Mouse (Mus musculus): ENCODE measurements around the gene Eya2.
A peak's percentile ranks its signal among the peaks of the same experiment; 100 is the strongest.
"Not testable (repeated sequence)": the region's sequence is repeated elsewhere in the genome, so short reads cannot be mapped to it uniquely, and the experiment has no call there.

Gene Eya2

DNA sequence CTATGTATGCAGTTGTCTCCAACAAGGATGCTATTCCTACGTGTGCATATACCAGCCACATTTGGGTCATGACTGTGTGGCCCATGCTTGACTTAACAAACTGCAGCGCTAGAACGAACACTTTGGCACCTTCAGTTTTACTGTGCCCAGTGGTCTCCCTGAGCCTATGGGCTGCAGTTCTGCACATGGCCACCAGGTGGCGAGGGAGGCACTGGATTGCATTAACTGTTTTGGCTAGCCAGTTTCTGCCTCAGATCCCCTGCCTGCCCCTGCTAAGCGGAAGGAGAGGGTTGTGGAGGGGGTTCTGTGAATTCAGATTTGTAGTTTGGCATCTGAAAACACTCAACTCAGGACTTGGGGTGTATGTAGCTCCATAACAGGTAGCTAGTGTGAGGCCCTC, 187.5 kb downstream of the Eya2 start:
- DNase-seq = peak; percentile 94 to 96

DNA sequence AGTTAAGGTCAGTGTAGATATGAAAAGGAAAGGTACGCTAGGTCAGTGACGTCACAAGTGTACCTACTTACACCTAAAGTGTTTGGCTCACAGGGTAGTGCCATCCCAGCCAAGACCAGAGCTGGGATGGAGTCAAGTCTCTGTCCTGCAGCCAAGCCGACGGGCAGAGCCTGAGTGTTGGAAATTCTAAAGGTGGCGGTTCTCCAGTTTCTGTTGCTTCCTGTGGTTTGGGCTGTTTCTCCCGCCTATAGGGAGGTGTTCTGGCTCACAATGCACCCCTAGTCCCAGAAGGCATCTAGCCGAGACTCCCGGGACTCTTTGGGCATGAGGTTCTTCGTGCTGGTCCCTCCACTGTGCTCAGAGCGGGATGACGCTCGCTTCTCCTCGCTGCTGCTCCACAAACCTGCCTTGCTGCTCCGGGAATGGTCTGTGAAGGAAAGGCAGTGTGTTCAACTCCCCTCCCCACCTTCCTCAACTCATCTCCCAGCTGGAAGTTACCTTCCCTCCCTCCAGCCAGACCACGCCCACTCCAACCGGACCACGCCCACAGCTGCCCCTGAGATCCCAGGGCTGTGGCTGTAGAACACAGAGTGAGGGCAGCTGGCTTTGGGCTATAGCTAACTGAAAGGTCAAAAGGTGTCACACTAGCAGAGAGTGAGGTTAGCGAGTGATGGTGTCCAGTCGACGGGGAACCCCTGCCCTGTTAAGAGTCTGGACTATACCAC, 190.6 kb downstream of the Eya2 start:
- peak; percentile 68 to 72 for DNase-seq

DNA sequence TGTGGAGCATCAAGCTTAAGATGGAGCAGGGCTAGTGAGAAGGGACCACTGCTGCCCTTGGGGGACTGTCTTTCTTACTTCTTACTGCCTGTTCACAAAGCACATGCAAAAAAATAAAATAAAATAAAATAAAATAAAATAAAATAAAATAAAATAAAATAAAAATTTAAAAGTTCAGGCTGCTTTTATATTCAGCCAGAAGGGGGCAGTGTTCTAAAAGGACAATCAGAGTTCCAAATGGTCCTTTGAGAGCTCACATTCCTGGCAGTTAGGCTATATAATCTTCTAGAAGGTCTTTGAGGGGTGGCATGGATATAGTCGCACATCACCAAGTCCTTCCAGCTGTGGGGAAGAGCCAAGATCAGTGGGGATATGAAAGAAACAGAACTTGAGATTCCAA, 191.6 kb downstream of the Eya2 start:
- peak in 1 of 2 experiments; percentile 48 for DNase-seq

GRCm38 (mm10) chr2:165788005-165788404, 193.2 kb downstream of the Eya2 start:
- peak; percentile 98 to 99 for DNase-seq

DNA sequence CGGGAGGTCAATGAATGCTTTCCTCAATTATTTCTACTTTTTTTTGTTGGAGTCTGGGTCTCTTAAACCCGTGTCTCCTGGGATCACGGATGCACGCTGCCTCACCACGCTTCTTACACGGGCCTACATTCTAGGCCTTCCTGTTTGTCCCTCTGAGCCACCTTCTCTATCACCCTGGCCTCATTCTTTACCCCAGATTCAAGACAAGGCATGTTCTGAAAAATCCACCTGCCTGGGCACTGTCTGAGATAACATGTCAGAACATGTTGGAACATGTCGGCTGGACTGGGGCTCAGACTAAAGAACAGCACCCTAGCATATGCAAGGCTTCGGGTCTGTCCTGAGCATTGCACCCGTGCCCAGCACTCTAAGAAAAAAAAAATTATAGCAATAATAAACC, 194.0 kb downstream of the Eya2 start:
- DNase-seq = no peak

DNA sequence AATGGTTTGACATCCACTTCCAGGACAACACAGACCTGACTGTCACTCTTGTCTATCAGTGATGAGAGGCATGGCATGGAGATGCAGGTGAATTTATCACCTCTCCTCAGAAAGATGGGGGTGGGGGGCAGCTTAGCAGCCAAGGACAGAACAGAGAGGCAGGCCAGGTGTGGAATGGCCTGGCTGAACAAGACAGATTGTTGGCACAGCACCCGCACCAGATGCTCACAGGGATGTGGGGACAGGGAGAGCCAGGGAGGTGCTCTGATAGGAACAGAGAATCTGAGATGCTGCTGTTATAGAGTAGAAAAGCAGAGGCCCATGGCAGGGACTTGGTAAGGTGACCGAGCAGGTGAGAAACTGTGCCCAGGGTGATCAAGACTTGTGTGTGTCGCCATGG, 194.8 kb downstream of the Eya2 start:
- peak; percentile 60 to 69 for DNase-seq

GRCm38 (mm10) chr2:165791026-165791425, 196.2 kb downstream of the Eya2 start:
- DNase-seq = peak; percentile 70 to 74

DNA sequence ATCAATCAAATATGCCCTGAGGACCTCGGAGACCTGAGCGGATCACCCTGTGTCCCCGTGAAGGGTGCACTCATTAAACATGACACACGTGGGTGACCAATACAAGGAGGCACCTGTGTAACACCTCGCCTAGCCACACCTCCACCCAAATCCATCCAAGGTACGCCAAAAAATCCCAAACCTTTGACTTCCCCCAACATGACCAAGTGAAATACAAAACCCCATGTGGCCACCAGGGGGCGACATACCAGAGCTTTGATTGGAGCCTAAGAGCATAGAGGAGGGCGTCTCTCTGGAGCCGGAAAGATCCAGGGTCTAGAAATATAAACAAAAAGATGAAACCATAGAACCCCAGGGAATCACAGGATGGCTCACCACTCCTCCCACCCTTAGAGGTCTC, 196.8 kb downstream of the Eya2 start:
- peak; percentile 75 to 85 for DNase-seq

- DNase-seq = no peak
Observed at GRCm38 (mm10) chr2:165792431-165793282, 197.8 kb downstream of the Eya2 start.

DNA sequence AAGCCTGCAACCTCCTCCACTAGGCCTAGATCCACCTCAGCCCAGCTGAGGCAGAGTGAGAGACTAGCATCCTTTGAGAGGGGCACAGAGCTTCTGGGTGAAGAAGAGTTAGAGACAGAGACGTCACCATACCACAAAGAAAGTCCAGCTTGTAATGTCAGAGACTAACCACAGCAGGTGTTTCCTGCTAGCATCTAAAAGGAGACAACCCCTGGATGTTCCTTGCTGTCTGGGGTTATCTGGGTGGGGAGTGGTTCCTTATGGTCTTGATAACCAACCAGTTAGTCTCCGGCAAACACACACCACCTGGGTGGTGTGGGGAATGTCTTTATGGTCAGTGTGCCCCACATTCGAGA, 198.4 kb downstream of the Eya2 start:
- DNase-seq = no peak

- no peak for DNase-seq
Observed at GRCm38 (mm10) chr2:165797876-165798275, 203.0 kb downstream of the Eya2 start.

DNA sequence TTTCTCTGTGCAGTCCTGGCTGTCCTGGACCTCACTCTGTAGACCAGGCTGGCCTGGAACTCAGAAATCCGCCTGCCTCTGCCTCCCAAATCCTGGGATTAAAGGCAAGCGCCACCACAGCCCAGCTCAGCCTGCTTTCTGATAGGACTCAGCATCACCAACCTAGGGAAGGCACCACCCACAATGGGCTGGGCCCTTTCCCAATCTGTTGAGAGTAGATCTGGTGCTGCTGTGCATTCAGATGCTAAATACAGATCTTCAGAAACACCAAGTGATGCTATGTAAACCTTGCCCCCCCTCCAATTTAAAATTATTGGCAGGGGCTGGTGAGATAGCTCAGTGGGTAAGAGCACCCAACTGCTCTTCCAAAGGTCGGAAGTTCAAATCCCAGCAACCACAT, 205.3 kb downstream of the Eya2 start:
- not testable (repeated sequence) for DNase-seq

DNA sequence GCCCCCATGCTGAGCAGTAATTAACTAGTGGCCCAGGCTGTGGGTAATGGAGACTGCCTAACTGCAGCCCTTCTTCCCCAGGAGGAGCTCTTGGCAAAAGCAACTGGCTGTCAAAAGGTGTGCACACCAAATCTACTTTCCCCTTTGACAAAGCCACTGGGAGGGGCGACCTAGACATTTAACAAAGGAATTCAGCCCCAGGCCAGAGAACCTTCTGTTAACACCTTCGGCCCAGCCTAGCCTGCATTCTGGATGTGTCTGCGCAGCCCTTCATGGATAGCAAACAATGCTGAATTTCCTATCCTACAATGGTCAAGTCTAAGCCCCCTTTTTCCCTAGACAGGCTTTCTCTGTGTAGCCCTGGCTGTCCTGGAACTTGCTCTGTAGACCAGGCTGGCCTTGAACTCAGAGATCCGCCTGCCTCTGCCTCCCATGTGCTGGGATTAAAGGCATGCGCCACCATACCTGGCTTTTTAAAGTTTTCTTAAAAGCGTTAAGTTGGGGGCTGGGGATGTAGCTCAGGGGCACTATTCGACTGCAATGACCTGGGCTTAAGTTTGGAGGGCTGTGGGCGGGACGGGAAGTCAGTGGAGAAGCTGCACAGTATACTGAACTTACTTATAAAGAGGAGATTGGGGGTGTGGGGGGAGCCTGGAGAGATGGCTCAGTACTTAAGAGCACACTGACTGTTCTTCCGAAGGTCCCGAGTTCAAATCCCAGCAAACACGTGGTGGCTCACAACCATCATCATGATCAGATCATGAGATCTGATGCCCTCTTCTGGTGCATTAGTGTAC, 213.5 kb downstream of the Eya2 start:
- no peak for DNase-seq

- no peak for DNase-seq
Observed at GRCm38 (mm10) chr2:165809091-165809490, 214.3 kb downstream of the Eya2 start.

GRCm38 (mm10) chr2:165809901-165810477, 215.2 kb downstream of the Eya2 start:
- no peak for DNase-seq

- peak; percentile 87 to 91 for DNase-seq
Observed at GRCm38 (mm10) chr2:165811536-165811935, 216.7 kb downstream of the Eya2 start.

DNA sequence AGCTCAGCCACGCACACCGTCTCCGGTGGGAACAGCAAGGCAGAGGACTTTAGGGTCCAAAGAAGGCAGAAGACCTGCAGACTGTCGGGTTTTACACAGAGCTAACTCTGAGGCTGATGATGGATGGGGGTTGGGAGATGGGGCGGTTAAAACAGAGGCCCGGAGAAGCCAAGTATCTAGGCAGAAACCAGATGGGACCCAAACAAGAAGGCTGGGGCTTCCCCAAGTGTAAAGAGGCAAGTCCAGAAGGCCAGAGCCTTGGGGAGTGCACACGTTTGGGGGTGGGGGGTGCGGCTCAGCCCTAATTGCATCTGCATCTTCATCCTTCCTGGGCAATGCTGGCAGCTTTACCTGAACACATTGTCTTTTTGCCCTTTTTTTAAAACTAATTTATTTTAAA, 218.1 kb downstream of the Eya2 start:
- DNase-seq = no peak

GRCm38 (mm10) chr2:165815103-165815880, 220.5 kb downstream of the Eya2 start:
- DNase-seq = no peak

GRCm38 (mm10) chr2:165817437-165817836, 222.6 kb downstream of the Eya2 start:
- DNase-seq = no peak

DNA sequence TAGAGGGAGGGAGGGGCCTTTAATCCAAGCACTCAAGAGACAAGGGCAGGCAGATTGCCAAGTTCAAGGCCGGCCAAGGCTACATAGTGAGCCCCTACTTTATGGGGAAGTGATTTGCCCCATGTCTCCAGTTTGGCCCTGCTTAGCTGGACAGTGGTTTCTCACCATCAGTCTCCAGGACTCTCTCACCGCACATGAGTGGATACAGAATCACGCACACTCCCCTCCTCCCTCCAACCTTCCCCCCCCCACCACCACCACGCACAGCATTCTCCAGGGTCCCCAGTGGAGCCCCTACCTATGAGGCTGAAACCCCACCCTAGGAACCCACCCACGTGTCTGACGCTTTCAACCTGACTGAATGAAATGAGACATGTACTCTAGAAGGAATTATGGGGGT, 223.7 kb downstream of the Eya2 start:
- peak in 1 of 2 experiments; percentile 36 for DNase-seq

DNA sequence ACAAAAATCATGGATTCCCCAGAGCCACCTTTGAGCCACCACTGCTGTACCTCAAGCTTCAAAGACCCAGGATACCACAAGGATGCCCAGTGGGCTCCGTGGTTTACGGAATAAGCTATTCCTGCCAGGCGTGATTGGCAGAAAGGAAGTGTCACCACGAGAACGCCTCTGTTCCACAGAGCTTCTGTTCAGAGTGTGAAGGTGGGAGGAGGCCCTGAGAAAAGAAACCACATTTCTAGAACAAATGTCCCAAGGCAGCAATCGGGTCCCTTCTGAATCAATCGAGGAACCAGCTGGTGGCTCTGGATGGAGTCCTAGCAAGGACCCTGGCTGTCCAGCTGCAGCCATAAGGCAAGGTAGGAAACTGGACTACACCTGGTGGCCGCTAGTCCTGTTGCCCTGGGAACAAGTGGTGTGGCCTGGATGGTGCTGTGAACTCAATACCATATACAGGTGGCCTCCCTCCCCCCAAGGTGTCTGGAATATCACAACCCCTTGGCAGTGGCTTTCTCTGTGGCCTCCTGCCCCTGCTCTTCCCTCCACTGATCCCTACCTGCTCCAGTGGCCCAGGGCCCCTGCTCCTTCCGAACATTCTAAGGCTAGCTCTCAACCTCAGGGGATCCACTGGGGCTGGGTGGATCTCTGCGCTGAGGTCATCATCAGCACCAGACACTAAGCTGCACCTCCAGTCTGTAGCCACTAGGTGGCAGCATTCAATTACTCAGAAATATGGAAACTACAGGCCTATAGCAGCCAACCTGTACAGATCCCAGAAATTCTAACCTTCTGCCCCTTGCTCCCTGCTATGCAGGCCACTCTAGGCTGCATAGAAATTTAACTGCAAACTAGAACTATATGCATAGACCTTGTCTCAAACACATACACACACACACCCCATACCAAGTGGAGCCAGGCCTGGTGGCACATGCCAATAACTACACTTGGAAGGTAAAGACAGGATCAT, 224.4 kb downstream of the Eya2 start:
- DNase-seq = peak; percentile 80 to 87

Measured in cerebellum, postnatal 10 days (tissue).